Mouse (Mus musculus): ENCODE measurements around the gene Ints6l. TPM values are rescaled to one million over a fixed set of nuclear protein-coding genes. Genes with fewer than 3 reads are reported as not detected.

The Ints6l gene
- total and polyA plus RNA-seq, 3 experiments, result 19.4 to 42.7 (median 25.5) TPM

GRCm38 (mm10) chrX:56531266-56531665 lies 76.6 kb downstream of the Ints6l start:
- dilution Hi-C loops (cut with MboI; ENCODE audit: extremely low pct_ligation_motif_present, extremely low pct_unique_long_range_greater_than_20kb, low sequenced_read_pairs) (no loop called here), in situ Hi-C loops (cut with MboI; ENCODE audit: low pct_ligation_motif_present, low pct_unique_long_range_greater_than_20kb, low sequenced_read_pairs) (loop anchor here (25.0 kb wide), 1 partner anchor 231 kb away; no protein-coding TSS in a partner anchor)
- Histone ChIP-seq H3K27me3 (replicated peaks) (no peaks in the 10 kb centered on the region), H3K9me3 (replicated peaks; ENCODE audit: low read length) (no peaks in the 10 kb centered on the region), H3K79me2 (replicated peaks; ENCODE audit: control insufficient read depth, extremely low read depth, insufficient read depth, poor library complexity, severe bottlenecking) (no peaks in the 10 kb centered on the region), H3K4me3 (replicated peaks in 1 of 3; ENCODE audit: low read depth in 2 of 3, low read length in 2 of 3, poor library complexity in 1 of 3) (no peak overlapping the region), H3K4me2 (ENCODE audit: insufficient read depth, low read depth, poor library complexity, severe bottlenecking) (no peak overlapping the region), H3K9ac (ENCODE audit: insufficient read depth, low read depth) (no peak overlapping the region), H3K27ac (ENCODE audit: insufficient read depth, low read depth) (no peak overlapping the region), H3K36me3 (replicated peaks in 1 of 2; ENCODE audit: control insufficient read depth in 1 of 2, insufficient read depth in 1 of 2, low read length in 1 of 2) (no peaks in the 10 kb centered on the region), H3K4me1 (ENCODE audit: control insufficient read depth in 1 of 2, insufficient read depth in 2 of 2) (no peaks in the 10 kb centered on the region)
- TF ChIP-seq NRF1 (IDR thresholded peaks at IDR 0.05; ENCODE audit: low read depth, low read length) (no peak), SMC3 (IDR thresholded peaks at IDR 0.05; ENCODE audit: low read depth, low read length) (peak; percentile 50), CTCF (conservative IDR thresholded peaks at IDR 0.05 in 1 of 2, IDR thresholded peaks at IDR 0.05 in 1 of 2; ENCODE audit: low read depth in 2 of 2, low read length in 2 of 2) (peak; percentile 30 to 61; a peak in 3 of 4 replicates), RAD21 (IDR thresholded peaks at IDR 0.05; ENCODE audit: low read depth, low read length) (peak; percentile 41), MAFK (IDR thresholded peaks at IDR 0.05; ENCODE audit: insufficient replicate concordance, low read length) (no peak), POLR2AphosphoS2 (IDR thresholded peaks at IDR 0.05; ENCODE audit: low read depth, low read length) (no peak)
- DNase-seq (ENCODE audit: extremely low read depth), result peak; percentile 57

GRCm38 (mm10) chrX:56537162-56537561 lies 82.5 kb downstream of the Ints6l start:
- Histone ChIP-seq H3K9ac (ENCODE audit: insufficient read depth, low read depth) (no peak overlapping the region), H3K27ac (ENCODE audit: insufficient read depth, low read depth) (no peak overlapping the region), H3K4me2 (ENCODE audit: insufficient read depth, low read depth, poor library complexity, severe bottlenecking) (no peak overlapping the region), H3K4me1 (ENCODE audit: control insufficient read depth in 1 of 2, insufficient read depth in 2 of 2) (no peaks in the 10 kb centered on the region), H3K4me3 (replicated peaks in 1 of 3; ENCODE audit: low read depth in 2 of 3, low read length in 2 of 3, poor library complexity in 1 of 3) (no peak overlapping the region), H3K27me3 (replicated peaks) (no peaks in the 10 kb centered on the region), H3K79me2 (replicated peaks; ENCODE audit: control insufficient read depth, extremely low read depth, insufficient read depth, poor library complexity, severe bottlenecking) (no peaks in the 10 kb centered on the region), H3K9me3 (replicated peaks; ENCODE audit: low read length) (no peaks in the 10 kb centered on the region), H3K36me3 (replicated peaks in 1 of 2; ENCODE audit: control insufficient read depth in 1 of 2, insufficient read depth in 1 of 2, low read length in 1 of 2) (no peaks in the 10 kb centered on the region)
- TF ChIP-seq POLR2A (IDR thresholded peaks at IDR 0.05; ENCODE audit: low read depth, low read length), result no peak
- TF ChIP-seq RAD21 (IDR thresholded peaks at IDR 0.05; ENCODE audit: low read depth, low read length), result peak; percentile 68
- TF ChIP-seq CTCF (conservative IDR thresholded peaks at IDR 0.05 in 1 of 2, IDR thresholded peaks at IDR 0.05 in 1 of 2; ENCODE audit: low read depth in 2 of 2, low read length in 2 of 2), result peak in 1 of 2 experiments; percentile 65; a peak in 2 of 4 replicates
- TF ChIP-seq SMC3 (IDR thresholded peaks at IDR 0.05; ENCODE audit: low read depth, low read length), result peak; percentile 35
- peak; percentile 19 for DNase-seq (ENCODE audit: extremely low read depth)
- in situ Hi-C loops (cut with MboI; ENCODE audit: low pct_ligation_motif_present, low pct_unique_long_range_greater_than_20kb, low sequenced_read_pairs) (loop anchor here (25.0 kb wide), 1 partner anchor 225 kb away; no protein-coding TSS in a partner anchor), dilution Hi-C loops (cut with MboI; ENCODE audit: extremely low pct_ligation_motif_present, extremely low pct_unique_long_range_greater_than_20kb, low sequenced_read_pairs) (no loop called here)

- Histone ChIP-seq H3K36me3 (replicated peaks in 1 of 2; ENCODE audit: control insufficient read depth in 1 of 2, insufficient read depth in 1 of 2, low read length in 1 of 2) (no peaks in the 10 kb centered on the region), H3K4me3 (replicated peaks in 1 of 3; ENCODE audit: low read depth in 2 of 3, low read length in 2 of 3, poor library complexity in 1 of 3) (no peak within 1 kb of the TSS), H3K27me3 (replicated peaks) (no peaks in the 10 kb centered on the region), H3K9me3 (replicated peaks; ENCODE audit: low read length) (no peaks in the 10 kb centered on the region), H3K9ac (ENCODE audit: insufficient read depth, low read depth) (no peak within 1 kb of the TSS), H3K4me2 (ENCODE audit: insufficient read depth, low read depth, poor library complexity, severe bottlenecking) (no peak within 1 kb of the TSS), H3K79me2 (replicated peaks; ENCODE audit: control insufficient read depth, extremely low read depth, insufficient read depth, poor library complexity, severe bottlenecking) (no peaks in the 10 kb centered on the region), H3K27ac (ENCODE audit: insufficient read depth, low read depth) (no peak within 1 kb of the TSS), H3K4me1 (ENCODE audit: control insufficient read depth in 1 of 2, insufficient read depth in 2 of 2) (no peaks in the 10 kb centered on the region)
- dilution Hi-C loops (cut with MboI; ENCODE audit: extremely low pct_ligation_motif_present, extremely low pct_unique_long_range_greater_than_20kb, low sequenced_read_pairs), result no loop called here
- in situ Hi-C loops (cut with MboI; ENCODE audit: low pct_ligation_motif_present, low pct_unique_long_range_greater_than_20kb, low sequenced_read_pairs), result loop anchor here (25.0 kb wide), 1 partner anchor 213 kb away; no protein-coding TSS in a partner anchor
- TF ChIP-seq ETS1 (conservative IDR thresholded peaks at IDR 0.05; ENCODE audit: low read depth, low read length) (no peak), MAZ (IDR thresholded peaks at IDR 0.05; ENCODE audit: low read depth, low read length) (no peak), HCFC1 (IDR thresholded peaks at IDR 0.05; ENCODE audit: low read depth, low read length) (no peak), ELF1 (IDR thresholded peaks at IDR 0.05; ENCODE audit: low read depth, low read length) (no peak), RAD21 (IDR thresholded peaks at IDR 0.05; ENCODE audit: low read depth, low read length) (no peak), ZMIZ1 (IDR thresholded peaks at IDR 0.05; ENCODE audit: low read depth, low read length) (no peak), BHLHE40 (IDR thresholded peaks at IDR 0.05; ENCODE audit: low read depth, low read length) (no peak), NRF1 (IDR thresholded peaks at IDR 0.05; ENCODE audit: low read depth, low read length) (no peak), PAX5 (IDR thresholded peaks at IDR 0.05; ENCODE audit: low read length) (no peak), POLR2AphosphoS2 (IDR thresholded peaks at IDR 0.05; ENCODE audit: low read depth, low read length) (no peak), MXI1 (IDR thresholded peaks at IDR 0.05; ENCODE audit: low read depth, low read length) (no peak), CHD2 (IDR thresholded peaks at IDR 0.05; ENCODE audit: low read length) (no peak)
- no peak for DNase-seq (ENCODE audit: extremely low read depth)
These were observed 94.8 kb downstream of the Ints6l start, which contains the start of gene Gm648 for GRCm38 (mm10) chrX:56549506-56549905. Gene Gm648 (minus strand): TSS chrX:56549606.
